Mouse (Mus musculus): ENCODE measurements around the gene Adh4. TPM values are rescaled to one million over a fixed set of nuclear protein-coding genes. Genes with fewer than 3 reads are reported as not detected.
A peak's percentile ranks its signal among the peaks of the same experiment; 100 is the strongest.

Adh4 gene
- polyA plus RNA-seq, 1 experiment from 2014 or later: 0.06 TPM

GRCm38 (mm10) chr3:138430360-138430976 lies 15.2 kb downstream of the Adh4 start:
- Histone ChIP-seq H3K36me3 (ENCODE audit: control insufficient read depth, insufficient read depth) (no peaks in the 10 kb centered on the region), H3K4me1 (ENCODE audit: control insufficient read depth, low read depth, low read length) (no peaks in the 10 kb centered on the region), H3K4me2 (ENCODE audit: low read depth, low read length) (no peak overlapping the region), H3K9ac (ENCODE audit: low read depth, low read length) (no peak overlapping the region), H3K27me3 (ENCODE audit: control insufficient read depth, insufficient read depth, low read depth, low read length) (no peaks in the 10 kb centered on the region), H3K9me3 (replicated peaks; ENCODE audit: control insufficient read depth, low read length) (no peaks in the 10 kb centered on the region), H3K27ac (ENCODE audit: low read length) (no peak overlapping the region), H3K4me3 (ENCODE audit: low read depth, low read length) (no peak overlapping the region)
- no peak for ATAC-seq (ENCODE audit: low read depth)
- WGBS (ENCODE audit: insufficient replicate concordance): 65% methylated on average over 6 of the region's 6 CpGs

GRCm38 (mm10) chr3:138431835-138432234 lies 16.6 kb downstream of the Adh4 start:
- no peaks in the 10 kb centered on the region for H3K4me1 ChIP-seq (ENCODE audit: control insufficient read depth, low read depth, low read length)
- no peak for ATAC-seq (ENCODE audit: low read depth)
- 54% methylated on average over 2 of the region's 2 CpGs for WGBS (ENCODE audit: insufficient replicate concordance)
- no peaks in the 10 kb centered on the region for H3K36me3 ChIP-seq (ENCODE audit: control insufficient read depth, insufficient read depth)
- no peaks in the 10 kb centered on the region for H3K27me3 ChIP-seq (ENCODE audit: control insufficient read depth, insufficient read depth, low read depth, low read length)
- H3K4me3 ChIP-seq (ENCODE audit: low read depth, low read length): no peak overlapping the region
- no peak overlapping the region for H3K4me2 ChIP-seq (ENCODE audit: low read depth, low read length)
- no peak overlapping the region for H3K27ac ChIP-seq (ENCODE audit: low read length)
- no peak overlapping the region for H3K9ac ChIP-seq (ENCODE audit: low read depth, low read length)
- H3K9me3 ChIP-seq (replicated peaks; ENCODE audit: control insufficient read depth, low read length): no peaks in the 10 kb centered on the region

- Histone ChIP-seq H3K27ac (ENCODE audit: low read length) (no peak overlapping the region), H3K4me3 (ENCODE audit: low read depth, low read length) (no peak overlapping the region), H3K9ac (ENCODE audit: low read depth, low read length) (no peak overlapping the region), H3K27me3 (ENCODE audit: control insufficient read depth, insufficient read depth, low read depth, low read length) (no peaks in the 10 kb centered on the region), H3K4me1 (ENCODE audit: control insufficient read depth, low read depth, low read length) (peaks cover 5% of the 10 kb centered on the region), H3K4me2 (ENCODE audit: low read depth, low read length) (no peak overlapping the region), H3K36me3 (ENCODE audit: control insufficient read depth, insufficient read depth) (no peaks in the 10 kb centered on the region), H3K9me3 (replicated peaks; ENCODE audit: control insufficient read depth, low read length) (no peaks in the 10 kb centered on the region)
- WGBS (ENCODE audit: insufficient replicate concordance): 74% methylated on average over 3 of the region's 3 CpGs
- ATAC-seq (ENCODE audit: low read depth): no peak
Measured at GRCm38 (mm10) chr3:138438716-138439115, 23.4 kb downstream of the Adh4 start.

GRCm38 (mm10) chr3:138442203-138442602 lies 26.9 kb downstream of the Adh4 start:
- Histone ChIP-seq H3K4me3 (ENCODE audit: low read depth, low read length) (peak overlapping the region; percentile 88), H3K4me2 (ENCODE audit: low read depth, low read length) (peak overlapping the region; percentile 97), H3K4me1 (ENCODE audit: control insufficient read depth, low read depth, low read length) (peaks cover 7% of the 10 kb centered on the region), H3K27me3 (ENCODE audit: control insufficient read depth, insufficient read depth, low read depth, low read length) (no peaks in the 10 kb centered on the region), H3K9ac (ENCODE audit: low read depth, low read length) (peak overlapping the region; percentile 87), H3K36me3 (ENCODE audit: control insufficient read depth, insufficient read depth) (peaks cover 8% of the 10 kb centered on the region; the same call in 1 of the 2 replicates), H3K9me3 (replicated peaks; ENCODE audit: control insufficient read depth, low read length) (no peaks in the 10 kb centered on the region), H3K27ac (ENCODE audit: low read length) (peak overlapping the region; percentile 68)
- WGBS (ENCODE audit: insufficient replicate concordance): 2% methylated on average over 9 of the region's 9 CpGs
- no peak for ATAC-seq (ENCODE audit: low read depth)

- H3K4me1 ChIP-seq (ENCODE audit: control insufficient read depth, low read depth, low read length): peaks cover 7% of the 10 kb centered on the region
- H3K4me3 ChIP-seq (ENCODE audit: low read depth, low read length): peak within 1 kb of the TSS; percentile 88
- peak within 1 kb of the TSS; percentile 87 for H3K9ac ChIP-seq (ENCODE audit: low read depth, low read length)
- peaks cover 8% of the 10 kb centered on the region; the same call in 1 of the 2 replicates for H3K36me3 ChIP-seq (ENCODE audit: control insufficient read depth, insufficient read depth)
- no peaks in the 10 kb centered on the region for H3K9me3 ChIP-seq (replicated peaks; ENCODE audit: control insufficient read depth, low read length)
- H3K27ac ChIP-seq (ENCODE audit: low read length): peak within 1 kb of the TSS; percentile 94
- peak within 1 kb of the TSS; percentile 97 for H3K4me2 ChIP-seq (ENCODE audit: low read depth, low read length)
- no peaks in the 10 kb centered on the region for H3K27me3 ChIP-seq (ENCODE audit: control insufficient read depth, insufficient read depth, low read depth, low read length)
- ATAC-seq (ENCODE audit: low read depth): peak; percentile 99
- WGBS (ENCODE audit: insufficient replicate concordance): under 1% methylated on average over 85 of the region's 86 CpGs
Measured at GRCm38 (mm10) chr3:138442612-138443464, 27.6 kb downstream of the Adh4 start, which contains the start of gene Adh5. TSS of gene Adh5 (plus strand) at chr3:138443093.

GRCm38 (mm10) chr3:138443465-138443771 lies 28.2 kb downstream of the Adh4 start:
- peak overlapping the region; percentile 88 for H3K4me3 ChIP-seq (ENCODE audit: low read depth, low read length)
- H3K27me3 ChIP-seq (ENCODE audit: control insufficient read depth, insufficient read depth, low read depth, low read length): no peaks in the 10 kb centered on the region
- no peaks in the 10 kb centered on the region for H3K9me3 ChIP-seq (replicated peaks; ENCODE audit: control insufficient read depth, low read length)
- H3K27ac ChIP-seq (ENCODE audit: low read length): peak overlapping the region; percentile 94
- H3K4me2 ChIP-seq (ENCODE audit: low read depth, low read length): peak overlapping the region; percentile 97
- peaks cover 7% of the 10 kb centered on the region for H3K4me1 ChIP-seq (ENCODE audit: control insufficient read depth, low read depth, low read length)
- 4% methylated on average over 9 of the region's 9 CpGs for WGBS (ENCODE audit: insufficient replicate concordance)
- peak overlapping the region; percentile 87 for H3K9ac ChIP-seq (ENCODE audit: low read depth, low read length)
- peak; percentile 22; the same call in 1 of the 2 replicates for ATAC-seq (ENCODE audit: low read depth)
- peaks cover 8% of the 10 kb centered on the region; the same call in 1 of the 2 replicates for H3K36me3 ChIP-seq (ENCODE audit: control insufficient read depth, insufficient read depth)

GRCm38 (mm10) chr3:138448077-138448860 lies 33.0 kb downstream of the Adh4 start:
- H3K9me3 ChIP-seq (replicated peaks; ENCODE audit: control insufficient read depth, low read length): no peaks in the 10 kb centered on the region
- H3K27ac ChIP-seq (ENCODE audit: low read length): no peak overlapping the region
- H3K4me1 ChIP-seq (ENCODE audit: control insufficient read depth, low read depth, low read length): peaks cover 2% of the 10 kb centered on the region
- 58% methylated on average over 12 of the region's 12 CpGs for WGBS (ENCODE audit: insufficient replicate concordance)
- H3K27me3 ChIP-seq (ENCODE audit: control insufficient read depth, insufficient read depth, low read depth, low read length): no peaks in the 10 kb centered on the region
- peaks cover 20% of the 10 kb centered on the region for H3K36me3 ChIP-seq (ENCODE audit: control insufficient read depth, insufficient read depth)
- ATAC-seq (ENCODE audit: low read depth): no peak
- H3K4me2 ChIP-seq (ENCODE audit: low read depth, low read length): no peak overlapping the region
- H3K9ac ChIP-seq (ENCODE audit: low read depth, low read length): no peak overlapping the region
- H3K4me3 ChIP-seq (ENCODE audit: low read depth, low read length): no peak overlapping the region

- no peaks in the 10 kb centered on the region for H3K9me3 ChIP-seq (replicated peaks; ENCODE audit: control insufficient read depth, low read length)
- H3K36me3 ChIP-seq (ENCODE audit: control insufficient read depth, insufficient read depth): peaks cover 26% of the 10 kb centered on the region
- 77% methylated on average over 10 of the region's 10 CpGs for WGBS (ENCODE audit: insufficient replicate concordance)
- H3K9ac ChIP-seq (ENCODE audit: low read depth, low read length): no peak overlapping the region
- H3K4me1 ChIP-seq (ENCODE audit: control insufficient read depth, low read depth, low read length): no peaks in the 10 kb centered on the region; the same call in 1 of the 2 replicates
- ATAC-seq (ENCODE audit: low read depth): no peak
- no peak overlapping the region for H3K4me3 ChIP-seq (ENCODE audit: low read depth, low read length)
- H3K4me2 ChIP-seq (ENCODE audit: low read depth, low read length): no peak overlapping the region
- no peak overlapping the region for H3K27ac ChIP-seq (ENCODE audit: low read length)
- no peaks in the 10 kb centered on the region for H3K27me3 ChIP-seq (ENCODE audit: control insufficient read depth, insufficient read depth, low read depth, low read length)
Measured at GRCm38 (mm10) chr3:138452169-138452568, 36.9 kb downstream of the Adh4 start.

Data from liver, embryonic 16.5 days (tissue).